Mouse (Mus musculus) cerebellum, postnatal 14 days (tissue): ENCODE measurements around the gene Col4a1.

Experiments used
- DNase-seq, 2 experiments: peaks; one replicate each; pipeline ENCODE4 v3.0.0; 2021; ENCODE audit warnings: mixed read lengths in 2 of 2

Gene Col4a1

GRCm38 (mm10) chr8:11298531-11299316 lies 13.9 kb downstream of the Col4a1 start:
- DNase-seq = no peak

GRCm38 (mm10) chr8:11297141-11297838 lies 15.3 kb downstream of the Col4a1 start:
- no peak for DNase-seq

- no peak for DNase-seq
Measured at GRCm38 (mm10) chr8:11296282-11296943, 16.2 kb downstream of the Col4a1 start.

- DNase-seq = no peak
Measured at GRCm38 (mm10) chr8:11292611-11293010, 20.0 kb downstream of the Col4a1 start.

GRCm38 (mm10) chr8:11290533-11290932 lies 22.1 kb downstream of the Col4a1 start:
- no peak for DNase-seq

- no peak for DNase-seq
Measured at GRCm38 (mm10) chr8:11288286-11288685, 24.3 kb downstream of the Col4a1 start.

- no peak for DNase-seq
Measured at GRCm38 (mm10) chr8:11287139-11287538, 25.5 kb downstream of the Col4a1 start.

- DNase-seq = no peak
Measured at GRCm38 (mm10) chr8:11285437-11285836, 27.2 kb downstream of the Col4a1 start.

GRCm38 (mm10) chr8:11283217-11283616 lies 29.4 kb downstream of the Col4a1 start:
- DNase-seq = no peak

- DNase-seq = no peak
Measured at GRCm38 (mm10) chr8:11282696-11283095, 29.9 kb downstream of the Col4a1 start.

- DNase-seq = no peak
Measured at GRCm38 (mm10) chr8:11282139-11282538, 30.5 kb downstream of the Col4a1 start.

- no peak for DNase-seq
Measured at GRCm38 (mm10) chr8:11280721-11281268, 31.8 kb downstream of the Col4a1 start.

GRCm38 (mm10) chr8:11279296-11279826 lies 33.3 kb downstream of the Col4a1 start:
- peak in 1 of 2 experiments; percentile 17 for DNase-seq

- peak; percentile 21 to 23 for DNase-seq
Measured at GRCm38 (mm10) chr8:11278101-11278611, 34.5 kb downstream of the Col4a1 start.

- DNase-seq = no peak
Measured at GRCm38 (mm10) chr8:11277602-11278051, 35.0 kb downstream of the Col4a1 start.

- no peak for DNase-seq
Measured at GRCm38 (mm10) chr8:11276286-11276685, 36.3 kb downstream of the Col4a1 start.

- DNase-seq = no peak
Measured at GRCm38 (mm10) chr8:11274415-11274814, 38.2 kb downstream of the Col4a1 start.

- DNase-seq = no peak
Measured at GRCm38 (mm10) chr8:11273506-11274158, 39.0 kb downstream of the Col4a1 start.

- DNase-seq = no peak
Measured at GRCm38 (mm10) chr8:11272205-11272604, 40.4 kb downstream of the Col4a1 start.

GRCm38 (mm10) chr8:11270826-11271225 lies 41.8 kb downstream of the Col4a1 start:
- DNase-seq = no peak

GRCm38 (mm10) chr8:11268753-11269152 lies 43.9 kb downstream of the Col4a1 start:
- DNase-seq = no peak

- no peak for DNase-seq
Measured at GRCm38 (mm10) chr8:11266471-11266870, 46.2 kb downstream of the Col4a1 start.
